Mouse (Mus musculus) neutrophil, adult 83 days (primary cell): ENCODE measurements around the gene Tax1bp1. TPM values are rescaled to one million over a fixed set of nuclear protein-coding genes. Genes with fewer than 3 reads are reported as not detected.

Source experiments
- total RNA-seq, 2 experiments: library from RNA; stranded (reverse); gene quantifications; one replicate each; pipeline ENCODE4 v1.2.4; 2023

Gene Tax1bp1
- 100 to 1,000 TPM; 172 to 184 TPM for total RNA-seq

DNA sequence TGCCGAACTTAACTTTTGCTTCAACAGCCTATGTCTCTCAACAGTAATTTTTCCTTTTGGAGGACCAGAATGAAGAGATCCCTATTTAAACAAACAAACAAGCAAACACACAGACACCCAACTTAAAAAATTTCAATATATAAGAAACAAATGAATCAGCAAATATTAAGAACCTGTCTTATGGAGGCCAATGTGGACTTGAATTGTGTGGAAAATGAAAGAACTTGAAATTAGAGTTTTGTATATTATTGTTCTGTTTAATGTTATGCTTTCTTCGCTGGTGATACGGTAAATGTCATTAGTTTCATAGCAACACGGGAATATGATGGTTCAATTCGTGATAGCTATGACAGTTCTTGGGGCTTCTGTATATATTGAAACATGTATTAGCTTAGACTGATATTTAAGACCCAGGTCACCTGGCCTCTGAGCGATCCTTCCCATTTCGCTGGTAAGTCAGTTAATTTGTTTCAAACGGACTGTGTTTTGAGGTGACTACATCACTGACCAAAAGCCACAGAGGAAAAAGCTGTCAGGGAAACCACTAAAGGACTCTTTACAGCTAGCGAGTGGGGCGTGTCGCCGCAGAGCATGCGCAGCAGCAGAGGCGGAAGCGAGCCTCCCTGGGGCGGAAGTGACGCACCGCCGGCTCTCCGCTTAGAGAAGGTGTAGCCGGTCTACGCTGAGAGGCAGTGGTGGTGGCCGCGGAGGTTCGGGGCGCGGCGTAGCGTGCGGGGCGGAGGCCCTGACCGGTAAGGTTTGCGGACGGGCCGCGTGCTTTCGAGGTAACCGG, at the start of gene Tax1bp1:
Tax1bp1 (plus strand) TSS at position 626 of the 793 bp plus-strand sequence.

Other genes starting within 250 kb of the Tax1bp1 start
- 10 to 100 TPM; 20.1 to 21.5 TPM for gene Hibadh, start 73.3 kb upstream of the Tax1bp1 start, total RNA-seq